Mouse (Mus musculus) ovary, postnatal 36 days (tissue): Measurements from ENCODE around the gene Gtpbp3.

Experiments
- DNase-seq: peaks from one replicate; pipeline ENCODE4 v3.0.0; 2022; ENCODE audit warnings: low spot score, mixed read lengths

The Gtpbp3 gene

DNA sequence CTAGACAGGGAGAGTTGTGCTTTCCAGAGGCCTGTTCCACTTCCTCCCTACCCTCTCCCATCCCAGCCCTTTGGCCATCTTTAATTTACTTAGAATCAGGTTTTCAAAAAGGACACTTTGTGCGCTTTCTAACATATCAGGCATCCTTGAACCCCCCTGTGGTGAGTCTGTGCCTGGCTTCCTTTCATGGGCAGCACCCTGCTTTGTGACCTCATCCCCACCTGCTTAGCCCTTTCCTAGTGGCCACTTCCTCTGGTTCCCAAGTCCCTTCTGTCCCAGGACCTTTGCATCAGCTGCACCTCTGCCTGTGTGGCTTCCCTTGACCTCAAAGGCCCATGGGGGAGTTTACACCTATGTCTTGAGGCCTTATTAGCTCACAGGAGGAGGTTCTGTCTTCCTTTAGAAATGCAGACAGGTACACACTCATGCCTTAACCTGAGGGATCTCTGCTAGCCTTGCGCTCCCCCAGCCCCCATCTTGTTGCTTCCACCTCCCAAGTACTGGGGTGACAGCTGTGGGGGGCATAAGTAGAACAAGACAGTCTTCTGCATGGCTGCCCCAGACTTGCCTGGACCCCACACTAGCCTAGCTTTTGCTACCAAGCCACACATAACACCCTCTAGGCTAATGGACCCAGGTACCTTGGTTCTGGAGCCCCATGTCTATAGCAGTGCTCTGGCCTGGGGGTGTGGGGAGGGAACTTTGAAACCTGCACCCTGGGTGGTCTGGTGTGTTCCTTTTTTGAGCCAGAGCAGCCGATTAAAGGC is 17.6 kb upstream of the Gtpbp3 start:
- DNase-seq, result no peak

DNA sequence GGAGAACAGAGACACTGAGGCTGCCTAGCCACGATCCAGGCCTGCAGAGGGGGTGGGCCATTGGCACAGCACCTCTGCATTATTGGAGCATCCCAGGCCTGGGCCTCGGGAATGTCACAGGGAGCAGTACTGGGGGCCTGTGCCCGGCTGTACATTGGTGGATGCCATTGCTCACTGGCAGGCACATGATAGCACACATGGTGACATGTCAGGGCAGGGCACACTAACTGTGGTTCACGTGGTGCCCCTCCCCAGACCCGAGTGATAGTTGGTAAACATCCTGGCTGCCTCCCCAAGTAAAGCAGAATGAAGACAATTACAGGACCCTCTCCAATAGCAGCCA is 17.0 kb upstream of the Gtpbp3 start:
- no peak for DNase-seq

DNA sequence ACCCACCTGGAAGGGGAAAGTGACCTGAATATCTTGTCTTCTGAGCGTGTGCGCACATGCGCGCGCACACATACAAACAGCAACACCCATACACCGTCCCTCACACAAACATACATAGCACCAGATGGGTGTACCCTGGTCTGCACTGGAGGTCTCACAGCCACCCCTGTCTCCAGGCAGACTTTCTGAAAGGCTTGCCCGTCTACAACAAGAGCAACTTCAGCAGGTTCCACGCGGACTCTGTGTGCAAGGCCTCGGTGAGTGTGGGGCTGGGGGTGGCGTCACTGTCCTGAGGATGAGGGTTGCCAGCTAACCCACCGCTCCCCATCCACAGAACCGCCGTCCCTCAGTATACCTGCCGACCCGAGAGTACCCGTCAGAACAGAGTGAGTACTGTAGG is 16.0 kb upstream of the Gtpbp3 start:
- no peak for DNase-seq

DNA sequence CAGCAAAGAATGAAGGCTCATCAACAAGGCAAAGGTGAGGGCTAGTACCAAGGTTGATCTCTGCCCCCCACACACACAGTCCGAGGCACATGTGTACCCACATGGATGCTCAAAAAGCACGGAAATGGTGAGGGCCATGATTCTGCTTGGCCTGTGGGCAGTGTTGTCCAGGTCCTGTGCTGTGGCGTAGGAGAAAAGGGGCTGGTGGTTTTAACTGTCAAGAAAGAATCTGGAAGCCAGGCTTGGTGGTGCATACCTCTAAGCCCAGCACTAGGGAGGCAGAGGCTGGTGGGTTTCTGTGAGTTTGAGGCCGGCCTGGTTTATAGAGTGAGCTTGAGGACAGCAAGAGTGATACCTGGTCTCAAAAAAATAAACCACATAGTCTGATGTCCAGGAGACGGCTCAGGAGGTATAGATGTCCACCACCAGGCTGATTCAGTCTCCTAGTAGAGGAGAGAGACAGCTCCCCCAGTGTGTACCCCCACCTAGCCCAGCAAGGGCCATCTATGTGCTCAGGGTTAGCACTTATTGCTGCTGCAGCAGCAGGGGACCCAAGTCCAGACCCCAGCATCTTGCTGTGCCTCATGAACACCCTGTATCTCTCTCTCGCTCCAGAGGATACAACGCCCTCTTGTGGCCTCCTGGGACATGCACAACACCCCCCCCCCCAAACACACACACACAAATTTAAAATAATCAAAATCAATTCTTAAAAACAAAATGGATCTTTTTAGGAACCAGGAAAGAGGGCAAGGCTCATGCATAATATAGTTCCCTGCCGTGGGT is 15.1 kb upstream of the Gtpbp3 start:
- no peak for DNase-seq

DNA sequence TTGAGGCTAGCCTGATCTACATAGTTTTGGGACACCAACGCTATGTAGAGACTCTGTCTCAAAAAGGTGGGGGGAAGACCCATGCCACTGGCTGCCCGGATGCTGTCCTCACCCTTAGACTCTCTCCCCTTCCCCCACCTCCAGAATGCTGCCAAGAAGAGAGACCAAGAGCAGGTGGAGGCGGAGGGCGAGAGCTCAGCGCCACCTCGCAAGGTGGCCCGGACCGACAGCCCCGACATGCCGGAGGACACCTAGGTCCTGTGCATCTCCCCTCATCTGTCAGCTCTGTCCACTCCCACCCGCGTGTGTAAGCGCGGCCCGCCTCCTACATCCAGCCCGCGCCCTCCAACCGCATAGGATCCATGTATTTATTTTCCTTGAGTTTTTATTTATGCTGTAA is 13.6 kb upstream of the Gtpbp3 start:
- DNase-seq, result no peak

DNA sequence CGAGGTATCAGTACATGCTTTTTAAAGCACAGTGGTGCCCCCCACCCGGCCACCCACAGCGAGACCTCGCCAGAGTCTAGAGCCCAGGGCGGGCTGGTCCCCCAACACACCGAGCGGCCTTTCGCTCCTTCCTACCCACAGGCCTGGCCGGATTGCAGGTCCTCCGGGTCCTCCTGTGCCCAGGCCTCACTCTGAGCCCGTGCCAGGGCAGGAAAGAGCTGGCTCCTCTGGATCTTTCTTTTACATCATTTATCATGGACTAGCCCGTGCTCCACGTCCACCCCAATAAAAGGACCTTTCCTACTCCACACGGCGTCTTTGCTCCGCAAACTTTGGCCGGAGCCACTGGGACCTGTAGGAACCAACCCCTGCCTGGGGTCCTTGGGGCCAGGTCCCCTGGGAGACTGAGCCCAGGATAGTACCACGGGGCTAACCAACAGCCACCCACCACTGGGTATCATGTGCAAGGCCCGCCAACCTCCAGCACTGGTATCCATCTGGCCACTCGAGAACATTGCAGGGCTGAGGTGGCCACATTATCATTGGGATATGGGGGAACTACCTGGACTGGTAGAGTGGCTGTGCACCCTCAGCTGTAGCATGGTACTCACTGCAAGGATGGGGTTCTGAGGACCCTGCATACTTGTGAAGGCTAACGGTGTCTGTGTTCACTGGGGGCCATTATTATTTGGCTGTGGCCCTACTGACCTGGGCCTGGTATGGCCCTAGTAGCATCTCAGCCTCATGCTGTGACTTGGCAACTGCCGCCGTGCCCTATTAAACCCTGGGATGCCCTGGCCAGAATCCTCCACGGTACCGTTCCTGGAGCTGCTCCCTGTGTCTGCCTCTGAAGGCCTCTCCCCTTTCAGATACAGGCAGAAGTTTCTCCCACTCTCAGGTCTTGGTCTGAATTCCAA is 12.9 kb upstream of the Gtpbp3 start:
- no peak for DNase-seq

DNA sequence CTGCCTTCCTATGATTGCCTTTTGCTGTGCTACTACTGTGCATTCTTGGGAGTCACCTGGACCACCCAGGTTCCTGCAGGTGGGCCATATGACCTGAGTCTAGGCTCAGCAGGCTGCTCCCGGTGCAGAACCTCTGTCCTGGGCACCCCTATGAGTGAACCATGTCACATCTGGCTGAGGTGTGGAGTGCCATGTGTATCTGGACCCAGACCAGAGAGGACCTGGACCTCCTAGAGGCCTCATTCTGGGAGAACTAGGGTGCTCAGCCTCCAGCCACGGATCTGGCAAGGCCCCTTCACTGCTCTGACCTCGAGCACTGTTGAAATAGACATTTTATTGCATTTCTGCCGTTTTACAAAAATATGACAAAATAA is 12.2 kb upstream of the Gtpbp3 start:
- no peak for DNase-seq

DNA sequence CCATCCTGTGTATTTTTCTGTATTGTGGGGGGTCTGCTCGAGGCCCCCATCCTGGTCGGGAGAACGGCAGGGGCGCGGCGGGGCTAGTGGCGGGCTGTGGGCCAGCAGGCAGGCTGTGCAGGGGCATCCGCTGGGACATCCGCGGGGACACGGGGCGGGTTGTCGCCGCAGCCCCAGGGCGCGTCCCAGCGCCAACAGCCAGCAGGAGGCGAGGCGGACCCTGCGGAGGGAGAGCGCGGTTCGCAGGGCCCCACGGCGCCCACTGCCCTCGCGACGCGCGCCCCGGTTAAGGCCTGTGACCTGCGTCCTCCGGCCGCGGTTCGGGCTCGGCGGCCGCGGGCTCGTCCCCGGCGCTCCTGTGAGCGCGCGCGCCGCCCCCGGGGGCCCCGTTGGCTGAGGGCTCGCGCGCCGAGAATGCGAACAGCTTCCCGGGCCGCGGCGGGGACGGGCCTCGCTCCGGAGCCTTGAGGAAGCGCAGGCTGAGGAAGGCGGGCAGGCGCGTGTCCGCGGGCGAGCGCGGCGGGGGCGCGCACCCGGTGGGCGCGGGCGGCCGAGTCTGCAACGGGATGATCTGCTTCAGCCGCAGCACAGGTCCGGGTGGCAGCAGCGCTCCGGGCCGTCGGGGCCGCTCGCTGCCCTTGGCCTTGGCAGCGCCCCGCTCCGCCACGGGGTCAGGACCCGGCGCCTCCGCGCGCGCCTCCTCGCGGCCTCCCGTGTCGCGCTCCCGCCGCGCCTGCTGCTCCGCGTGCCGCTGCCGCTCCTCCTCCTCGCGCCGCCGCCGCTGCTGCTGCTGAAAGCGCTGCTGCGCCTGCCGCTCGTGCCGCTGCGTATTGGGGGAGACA is 11.6 kb upstream of the Gtpbp3 start:
- DNase-seq, result peak; percentile 86

DNA sequence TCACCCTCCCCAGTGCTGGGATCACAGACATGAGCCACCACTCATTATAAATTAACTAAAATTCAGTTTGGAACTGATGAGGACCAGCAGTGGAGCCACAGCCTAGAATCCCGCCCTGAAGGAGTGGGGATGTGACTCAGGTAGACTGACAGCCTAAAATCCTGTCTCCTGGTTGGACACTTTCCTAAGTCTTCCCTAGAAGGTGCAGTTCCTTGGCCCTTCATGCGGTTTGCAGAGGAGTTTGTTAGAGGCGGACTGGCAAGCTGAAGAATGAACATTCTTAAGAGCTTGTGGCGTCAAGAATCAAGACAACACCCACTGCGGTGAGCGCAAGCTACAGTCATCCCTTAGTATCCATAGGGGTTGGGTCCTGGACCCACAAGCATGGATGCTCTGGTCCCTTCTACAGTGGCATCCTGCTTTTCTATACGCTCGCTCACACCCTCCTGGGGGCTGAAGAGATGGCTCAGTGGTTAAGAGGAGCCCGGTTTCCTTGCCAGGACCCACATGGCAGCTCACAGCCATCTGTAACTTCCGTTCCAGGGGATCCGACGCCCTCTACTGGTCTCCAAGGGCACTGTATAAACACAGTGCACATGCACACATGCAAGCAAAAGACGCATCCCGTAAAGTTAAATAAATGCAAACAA is 10.6 kb upstream of the Gtpbp3 start:
- no peak for DNase-seq

DNA sequence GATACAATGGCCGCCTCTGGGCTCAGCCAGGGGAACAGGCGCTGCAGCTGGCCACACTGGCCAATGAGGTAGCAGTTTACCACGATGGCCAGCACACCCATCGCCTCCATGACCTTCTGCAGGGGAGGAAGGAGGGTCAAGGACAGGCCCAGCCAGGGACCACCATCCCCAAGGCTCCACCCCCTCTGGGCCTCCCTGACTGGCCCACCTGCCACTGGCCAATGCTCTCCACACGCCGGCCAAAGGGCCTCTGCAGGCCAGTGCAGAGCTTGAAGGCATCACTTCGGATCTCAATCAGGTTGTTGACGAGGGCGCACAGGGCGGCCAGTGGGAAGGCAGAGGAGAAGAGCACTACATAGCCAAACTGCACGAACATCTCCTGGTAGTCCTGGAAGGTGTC is 9.0 kb upstream of the Gtpbp3 start:
- DNase-seq, result no peak

DNA sequence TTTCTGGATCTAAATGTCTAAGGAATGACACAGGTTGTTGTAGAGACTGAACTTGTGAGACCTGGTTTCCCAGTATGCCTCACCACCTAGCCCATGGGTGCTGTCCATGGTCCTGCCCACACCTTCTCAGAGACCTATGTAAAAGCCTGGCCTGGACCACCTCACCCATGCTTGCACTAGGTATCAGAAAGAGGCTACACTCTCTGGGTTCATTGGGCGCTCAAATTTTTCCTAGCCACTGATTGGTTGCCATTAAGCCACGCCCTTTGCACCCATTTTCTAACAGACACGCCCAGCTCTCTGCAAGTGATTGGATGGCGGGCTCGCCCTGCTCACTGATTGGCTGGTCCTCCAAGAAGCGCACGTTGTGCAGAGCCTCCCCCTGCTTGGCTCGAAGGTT is 4.0 kb upstream of the Gtpbp3 start:
- no peak for DNase-seq

DNA sequence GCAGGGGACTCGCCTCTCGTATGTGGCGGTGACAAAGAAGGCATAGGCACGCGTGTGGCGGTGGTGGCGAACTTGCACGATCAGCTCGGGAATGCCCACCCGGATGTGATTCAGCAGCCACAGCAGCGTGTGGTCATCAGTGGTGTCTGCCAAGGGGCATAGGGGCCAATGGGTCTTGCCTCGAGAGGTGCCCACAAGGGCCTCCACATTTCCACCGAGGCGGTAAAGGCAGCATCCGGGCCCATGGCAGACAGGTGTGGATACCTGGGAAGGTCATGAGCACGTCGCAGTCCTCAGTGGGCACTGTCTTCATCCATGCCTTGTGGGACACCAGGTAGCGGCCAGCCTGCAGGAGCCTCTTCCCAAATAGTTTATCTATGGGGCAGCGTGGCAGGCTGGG is 3.2 kb upstream of the Gtpbp3 start:
- DNase-seq, result no peak

DNA sequence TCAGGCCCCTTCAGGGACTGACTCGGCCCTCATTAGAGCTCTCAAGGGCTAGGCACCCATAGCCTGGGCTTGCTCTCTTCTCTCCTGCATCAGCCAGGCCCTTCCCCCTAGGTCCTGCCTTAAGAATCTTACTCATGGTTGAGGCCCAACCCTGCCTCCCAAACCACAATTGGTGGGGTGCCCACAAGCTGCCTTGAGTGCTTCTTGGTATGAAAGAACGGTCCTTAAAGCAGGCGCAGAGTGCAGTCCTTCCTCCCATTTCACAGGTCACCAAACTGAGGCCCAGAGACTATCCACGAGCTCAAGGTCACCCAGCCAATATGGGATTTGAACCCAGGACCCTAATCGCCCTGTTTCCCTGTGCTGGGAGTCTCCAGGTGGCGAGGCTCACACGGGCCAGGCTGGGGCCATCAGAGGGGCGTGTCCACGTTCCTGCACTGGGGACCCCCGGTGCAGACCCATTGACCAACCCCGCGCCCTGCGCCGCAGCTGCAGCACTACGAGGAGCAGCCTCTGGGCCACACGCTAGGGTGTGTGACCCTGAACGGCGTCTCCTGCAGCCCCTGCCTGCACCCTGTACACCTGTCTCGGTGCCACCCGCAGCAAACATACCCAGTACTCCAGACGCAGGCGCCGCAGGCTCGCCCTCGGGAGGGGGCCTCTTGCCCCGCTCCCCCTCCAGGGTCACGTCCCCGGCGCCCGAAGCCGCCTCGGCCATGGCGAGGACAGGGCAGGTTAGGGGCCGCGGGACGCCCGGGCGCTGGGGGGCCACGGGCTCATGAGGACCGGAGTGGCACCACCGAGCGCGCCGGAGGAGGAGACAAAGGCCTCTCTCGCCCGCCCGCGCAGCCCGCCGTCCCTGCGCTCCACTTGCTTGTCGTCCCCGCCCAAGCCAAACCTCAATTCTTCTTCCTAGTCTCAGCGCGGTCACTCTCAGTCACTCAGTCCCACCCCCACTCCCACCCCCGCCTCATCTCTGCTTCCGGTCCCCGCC is 2.5 kb upstream of the Gtpbp3 start, which contains the start of gene Ano8:
Gene Ano8 (minus strand): TSS at position 822 of the 994 bp plus-strand sequence.
- DNase-seq, result peak; percentile 85

DNA sequence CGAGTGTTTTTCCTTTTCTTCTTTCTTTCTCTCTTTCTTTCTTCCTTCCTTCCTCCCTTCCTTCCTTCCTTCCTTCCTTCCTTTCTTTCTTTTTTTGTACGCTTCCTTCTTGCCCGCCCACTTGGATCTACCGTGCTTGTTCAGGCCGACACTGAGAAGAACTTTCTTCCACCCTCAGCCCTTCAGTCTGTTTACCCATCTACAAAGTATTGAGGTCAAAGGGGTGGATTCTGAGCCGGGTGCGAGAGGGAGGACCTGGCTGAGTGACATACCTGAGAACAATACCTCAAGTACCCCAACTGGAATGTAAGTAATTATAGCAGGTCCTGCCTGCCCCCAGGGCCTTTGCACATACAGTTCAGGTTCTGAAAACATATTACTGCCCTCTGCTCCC is 1.8 kb upstream of the Gtpbp3 start:
- DNase-seq, result no peak

DNA sequence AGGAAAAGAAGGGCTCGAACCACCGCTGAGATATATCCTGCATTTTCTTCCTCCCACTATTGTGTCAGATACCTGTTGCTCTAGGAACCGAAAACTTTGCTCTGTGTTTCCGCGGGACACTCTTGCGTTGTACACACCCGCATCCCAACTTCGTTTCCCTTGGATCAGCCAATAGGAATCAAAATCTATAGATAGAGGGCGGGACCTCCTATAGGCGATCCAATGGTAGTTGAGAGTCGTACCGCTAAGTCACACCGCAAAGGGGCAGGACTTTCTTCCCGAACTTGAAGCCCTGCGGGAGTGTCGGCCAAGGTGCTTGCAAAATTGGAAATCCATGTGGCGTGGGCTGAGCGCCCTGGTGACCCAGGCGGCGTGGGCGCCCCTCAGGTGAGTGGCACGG is 551 bp downstream of the Gtpbp3 start:
- peak; percentile 82 for DNase-seq

DNA sequence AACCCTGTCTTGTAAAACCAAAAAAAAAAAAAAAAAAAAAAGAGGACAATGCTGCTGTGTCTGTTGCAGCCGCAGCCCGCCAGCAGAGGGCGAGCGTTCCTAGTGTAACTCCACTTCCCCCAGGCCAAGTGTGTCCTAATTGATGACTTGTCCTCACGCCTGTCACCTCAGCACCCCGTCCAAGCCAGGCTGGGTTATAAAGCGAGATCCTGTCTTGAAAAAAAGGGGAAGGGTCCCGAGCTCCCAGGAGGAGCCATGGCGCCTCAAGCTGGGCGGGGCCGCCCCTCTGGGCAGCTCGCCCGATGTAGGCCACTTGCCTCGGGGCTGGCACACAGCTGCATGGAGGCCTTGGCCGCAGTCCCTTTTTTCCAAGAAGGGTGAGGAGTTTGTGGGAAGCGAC is 7.1 kb downstream of the Gtpbp3 start:
- DNase-seq, result peak; percentile 83

DNA sequence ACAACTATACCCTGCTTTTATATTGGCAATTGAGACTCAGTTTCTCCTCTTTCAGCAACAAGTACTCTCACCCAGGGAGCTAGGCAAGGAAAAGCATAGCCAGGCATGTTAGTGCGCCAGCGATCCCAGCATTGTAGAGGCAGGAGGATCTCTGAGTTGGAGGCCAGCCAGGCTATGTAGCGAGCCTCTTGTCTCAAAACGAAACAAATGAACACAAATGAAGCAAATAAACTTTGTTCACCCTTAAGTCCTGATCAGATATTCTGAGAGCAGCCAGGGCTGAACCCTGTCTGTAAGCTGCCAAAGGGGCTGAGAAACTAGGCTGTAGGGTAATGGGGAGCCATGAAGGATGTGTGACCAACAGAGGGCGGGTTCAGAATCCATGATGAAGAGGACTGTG is 7.9 kb downstream of the Gtpbp3 start:
- no peak for DNase-seq

DNA sequence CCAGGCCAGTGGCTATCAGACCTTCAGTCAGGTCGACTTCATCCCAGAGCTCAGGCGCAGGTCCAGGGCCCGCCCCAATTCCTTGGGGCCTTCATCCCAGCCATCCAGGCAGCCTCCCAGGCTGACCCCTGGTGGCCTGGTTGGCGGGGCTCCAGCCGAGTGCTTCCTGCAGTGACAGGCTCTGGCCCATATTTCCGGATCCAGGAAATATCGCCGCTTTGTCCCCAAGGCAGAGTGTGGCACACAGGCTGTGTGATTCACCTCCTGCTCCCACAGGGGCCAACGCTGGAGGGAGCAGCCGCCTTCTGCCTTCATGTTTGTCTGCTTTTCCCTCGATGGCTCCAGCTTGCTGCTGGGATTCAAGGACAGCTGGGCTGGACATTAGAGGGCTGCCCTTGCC is 8.6 kb downstream of the Gtpbp3 start:
- DNase-seq, result peak; percentile 86

DNA sequence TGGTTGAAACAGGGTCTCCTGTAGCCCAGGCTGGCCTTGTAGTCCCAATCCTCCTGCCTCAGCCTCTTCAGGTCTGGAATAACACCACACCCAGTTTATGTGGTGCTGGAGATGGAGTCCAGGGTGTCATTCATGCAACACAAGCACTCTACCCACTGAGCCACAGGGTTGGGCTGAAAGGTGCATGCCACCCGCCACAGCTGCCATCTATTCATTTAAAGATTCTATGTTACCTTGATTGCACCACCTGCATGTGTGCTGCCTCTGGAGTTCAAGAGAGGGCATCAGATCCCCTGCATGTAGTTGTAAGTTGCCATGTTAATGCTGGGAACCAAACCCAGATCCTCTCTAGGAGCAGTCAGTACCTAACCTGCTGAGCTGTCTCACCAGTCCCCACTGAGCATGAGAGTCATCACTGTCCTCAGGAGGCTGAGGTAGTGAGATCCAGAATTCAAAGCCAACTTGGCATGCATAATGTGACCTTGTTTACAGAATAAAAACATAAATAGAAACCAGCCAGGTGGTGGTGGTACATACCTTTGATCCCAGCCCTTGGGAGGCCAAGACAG is 9.3 kb downstream of the Gtpbp3 start:
- no peak for DNase-seq
